Mouse (Mus musculus): ENCODE measurements around the gene Mmd. TPM values are rescaled to one million over a fixed set of nuclear protein-coding genes. Genes with fewer than 3 reads are reported as not detected.

Mmd gene
- total RNA-seq, 1 experiment from 2014 or later, result 15.1 TPM

DNA sequence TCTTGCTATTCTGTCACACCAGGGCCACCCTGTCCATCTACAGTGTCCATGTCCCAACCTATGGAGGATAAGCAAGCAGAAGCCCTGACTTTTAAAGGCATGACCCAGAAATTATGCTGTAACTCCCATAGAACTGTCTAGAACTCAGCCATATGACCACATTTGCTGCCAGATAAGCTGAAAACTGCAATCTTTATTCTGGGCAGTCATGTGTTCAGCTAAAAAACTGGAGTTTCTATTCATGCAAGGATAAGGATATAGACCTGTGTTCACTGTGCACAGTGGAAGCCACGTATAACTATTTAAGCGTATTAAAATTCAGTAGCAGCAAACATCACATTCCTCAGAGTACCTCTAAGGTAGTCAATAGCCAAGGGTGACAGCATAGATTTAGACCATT, 6.0 kb upstream of the Mmd start:
- ATAC-seq (replicated peaks in 1 of 2; ENCODE audit: insufficient read depth in 1 of 2, low FRiP score in 2 of 2, low TSS enrichment in 1 of 2, low read depth in 1 of 2, poor library complexity in 2 of 2, severe bottlenecking in 2 of 2), result no peak

- ATAC-seq (replicated peaks in 1 of 2; ENCODE audit: insufficient read depth in 1 of 2, low FRiP score in 2 of 2, low TSS enrichment in 1 of 2, low read depth in 1 of 2, poor library complexity in 2 of 2, severe bottlenecking in 2 of 2), result no peak
Observed at GRCm38 (mm10) chr11:90245630-90246029, 3.6 kb upstream of the Mmd start.

DNA sequence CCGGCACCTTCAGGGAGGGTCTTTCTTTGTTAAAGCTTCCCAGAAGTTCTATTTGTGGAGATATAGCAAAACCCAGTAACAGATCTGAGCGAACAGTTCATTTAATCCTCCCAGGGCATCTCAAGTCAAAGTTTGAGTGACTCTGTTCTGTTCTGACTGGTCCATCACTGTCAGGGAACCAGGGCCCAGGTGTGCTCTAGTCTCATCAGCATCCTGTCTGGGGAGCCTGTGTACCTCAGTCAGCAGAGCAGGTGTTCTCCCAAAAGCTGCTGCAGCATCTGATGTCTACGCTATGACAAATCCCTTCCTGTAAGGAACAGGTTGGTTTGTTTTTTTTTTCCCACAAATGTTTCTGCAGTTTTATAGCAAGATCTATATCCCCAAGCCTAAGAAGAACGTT, 2.6 kb upstream of the Mmd start:
- ATAC-seq (replicated peaks in 1 of 2; ENCODE audit: insufficient read depth in 1 of 2, low FRiP score in 2 of 2, low TSS enrichment in 1 of 2, low read depth in 1 of 2, poor library complexity in 2 of 2, severe bottlenecking in 2 of 2), result no peak

GRCm38 (mm10) chr11:90247793-90248192, 1.5 kb upstream of the Mmd start:
- ATAC-seq (replicated peaks in 1 of 2; ENCODE audit: insufficient read depth in 1 of 2, low FRiP score in 2 of 2, low TSS enrichment in 1 of 2, low read depth in 1 of 2, poor library complexity in 2 of 2, severe bottlenecking in 2 of 2), result no peak

DNA sequence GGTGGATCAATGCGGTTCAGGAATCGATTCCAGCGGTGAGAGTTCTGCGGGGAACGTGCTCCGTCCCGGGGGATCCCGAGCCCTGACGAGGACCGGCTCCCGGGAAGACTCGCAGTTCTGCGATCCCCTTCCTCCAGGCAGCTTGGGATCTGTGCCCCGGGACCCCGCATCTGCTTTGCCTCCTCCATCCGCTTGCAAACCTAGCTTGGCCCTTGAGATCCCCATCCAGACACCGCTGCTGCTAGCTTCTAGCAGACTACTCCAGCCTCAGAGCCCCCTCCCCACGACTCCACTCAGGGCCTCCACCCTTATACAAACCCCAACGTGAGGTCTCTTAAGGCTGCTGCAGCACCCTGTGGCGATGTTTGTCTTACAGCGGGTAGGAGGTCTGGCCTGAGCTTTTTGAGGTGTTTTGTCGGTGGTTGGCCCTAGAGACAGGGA, 465 bp downstream of the Mmd start:
- ATAC-seq (replicated peaks in 1 of 2; ENCODE audit: insufficient read depth in 1 of 2, low FRiP score in 2 of 2, low TSS enrichment in 1 of 2, low read depth in 1 of 2, poor library complexity in 2 of 2, severe bottlenecking in 2 of 2), result peak in 1 of 2 experiments; percentile 5; a peak in 1 of 4 replicates

GRCm38 (mm10) chr11:90250189-90250588, 933 bp downstream of the Mmd start:
- no peak for ATAC-seq (replicated peaks in 1 of 2; ENCODE audit: insufficient read depth in 1 of 2, low FRiP score in 2 of 2, low TSS enrichment in 1 of 2, low read depth in 1 of 2, poor library complexity in 2 of 2, severe bottlenecking in 2 of 2)

GRCm38 (mm10) chr11:90250730-90251129, 1.5 kb downstream of the Mmd start:
- ATAC-seq (replicated peaks in 1 of 2; ENCODE audit: insufficient read depth in 1 of 2, low FRiP score in 2 of 2, low TSS enrichment in 1 of 2, low read depth in 1 of 2, poor library complexity in 2 of 2, severe bottlenecking in 2 of 2), result no peak

DNA sequence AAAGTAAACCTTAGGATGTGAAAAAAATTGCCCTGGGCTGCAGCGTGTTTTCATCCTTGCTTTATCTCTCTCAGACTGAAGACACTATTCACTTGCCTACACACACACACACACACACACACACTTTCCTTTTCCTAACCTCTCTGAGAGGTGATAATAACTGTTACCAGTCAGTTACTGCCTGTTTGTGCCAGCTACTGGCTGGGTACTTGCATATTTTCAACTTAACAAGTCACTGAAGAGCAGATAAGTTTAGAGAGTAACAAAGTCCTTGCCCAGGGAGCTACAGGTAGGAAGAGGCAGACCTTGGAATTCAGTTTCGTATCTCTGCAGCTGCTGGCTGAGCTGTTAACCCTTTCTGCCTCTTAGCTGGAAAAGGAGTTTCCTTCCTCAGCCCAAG, 2.7 kb downstream of the Mmd start:
- no peak for ATAC-seq (replicated peaks in 1 of 2; ENCODE audit: insufficient read depth in 1 of 2, low FRiP score in 2 of 2, low TSS enrichment in 1 of 2, low read depth in 1 of 2, poor library complexity in 2 of 2, severe bottlenecking in 2 of 2)

GRCm38 (mm10) chr11:90252366-90252765, 3.1 kb downstream of the Mmd start:
- ATAC-seq (replicated peaks in 1 of 2; ENCODE audit: insufficient read depth in 1 of 2, low FRiP score in 2 of 2, low TSS enrichment in 1 of 2, low read depth in 1 of 2, poor library complexity in 2 of 2, severe bottlenecking in 2 of 2), result no peak

- ATAC-seq (replicated peaks in 1 of 2; ENCODE audit: insufficient read depth in 1 of 2, low FRiP score in 2 of 2, low TSS enrichment in 1 of 2, low read depth in 1 of 2, poor library complexity in 2 of 2, severe bottlenecking in 2 of 2), result no peak
Observed at GRCm38 (mm10) chr11:90254536-90254935, 5.3 kb downstream of the Mmd start.

DNA sequence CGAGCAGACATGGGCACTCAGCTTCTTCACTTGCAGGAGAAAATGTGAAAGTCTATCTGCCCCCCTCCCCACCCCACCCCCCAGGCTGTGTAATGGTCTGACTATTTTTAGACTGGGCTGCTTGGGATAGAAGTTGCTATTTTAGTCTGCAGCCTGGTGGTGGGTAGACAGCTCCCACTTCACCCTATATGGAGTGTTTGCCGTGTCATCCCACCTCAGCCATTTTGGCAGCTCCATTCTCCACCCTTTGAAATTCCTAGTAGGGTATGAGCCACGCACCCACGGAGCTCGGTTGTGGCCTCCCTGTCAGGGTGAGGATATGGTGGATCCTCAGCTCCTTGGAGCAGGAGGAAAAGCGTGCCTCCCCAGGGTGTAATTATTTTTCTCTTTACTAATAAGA, 6.4 kb downstream of the Mmd start:
- no peak for ATAC-seq (replicated peaks in 1 of 2; ENCODE audit: insufficient read depth in 1 of 2, low FRiP score in 2 of 2, low TSS enrichment in 1 of 2, low read depth in 1 of 2, poor library complexity in 2 of 2, severe bottlenecking in 2 of 2)

- no peak for ATAC-seq (replicated peaks in 1 of 2; ENCODE audit: insufficient read depth in 1 of 2, low FRiP score in 2 of 2, low TSS enrichment in 1 of 2, low read depth in 1 of 2, poor library complexity in 2 of 2, severe bottlenecking in 2 of 2)
Observed at GRCm38 (mm10) chr11:90256833-90257525, 7.7 kb downstream of the Mmd start.

DNA sequence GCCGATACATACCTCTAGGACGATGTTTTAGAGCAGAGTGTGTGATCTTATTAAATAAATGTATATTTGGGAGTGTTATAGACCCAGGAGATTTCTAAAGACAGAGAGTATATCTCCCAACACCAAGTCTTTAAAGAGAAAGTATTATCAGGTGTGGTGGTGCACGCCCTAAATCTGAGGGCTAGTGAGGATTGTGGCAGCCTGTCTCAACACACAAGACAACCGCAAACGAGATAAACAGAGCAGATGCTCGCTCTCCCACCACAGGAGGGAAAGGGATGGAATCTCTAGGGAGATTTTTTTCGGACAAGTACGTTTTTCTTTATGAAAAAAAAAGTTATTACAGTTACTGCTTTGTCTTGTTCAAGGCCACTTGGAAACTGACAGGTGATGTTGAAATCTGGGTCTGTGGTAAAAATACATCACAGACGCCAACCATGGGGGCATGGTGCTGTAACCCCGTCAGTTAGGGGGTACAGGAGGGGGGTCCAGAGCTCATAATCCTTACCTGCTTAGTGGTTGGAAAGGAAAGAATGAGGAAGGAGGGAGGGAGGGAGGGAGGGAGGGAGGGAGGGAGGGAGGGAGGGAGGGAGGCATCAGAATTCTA, 9.2 kb downstream of the Mmd start:
- no peak for ATAC-seq (replicated peaks in 1 of 2; ENCODE audit: insufficient read depth in 1 of 2, low FRiP score in 2 of 2, low TSS enrichment in 1 of 2, low read depth in 1 of 2, poor library complexity in 2 of 2, severe bottlenecking in 2 of 2)

- ATAC-seq (replicated peaks in 1 of 2; ENCODE audit: insufficient read depth in 1 of 2, low FRiP score in 2 of 2, low TSS enrichment in 1 of 2, low read depth in 1 of 2, poor library complexity in 2 of 2, severe bottlenecking in 2 of 2), result no peak
Observed at GRCm38 (mm10) chr11:90259071-90259470, 9.8 kb downstream of the Mmd start.

DNA sequence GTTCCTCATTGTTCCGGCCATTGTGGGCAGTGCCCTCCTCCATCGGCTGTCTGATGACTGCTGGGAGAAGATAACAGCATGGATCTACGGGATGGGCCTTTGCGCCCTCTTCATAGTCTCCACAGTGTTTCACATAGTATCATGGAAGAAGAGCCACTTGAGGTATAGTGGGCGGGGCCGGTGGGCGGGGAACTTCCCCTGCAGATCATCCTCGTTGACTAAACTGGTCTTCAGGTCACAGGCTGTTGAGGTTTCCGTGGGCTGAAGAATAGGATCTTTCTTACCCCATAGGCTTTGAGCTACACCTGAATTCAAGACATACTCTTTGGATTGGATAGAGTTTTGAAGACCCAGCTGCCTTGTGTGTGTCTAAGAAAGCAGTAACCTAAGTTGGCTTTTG, 10.6 kb downstream of the Mmd start:
- no peak for ATAC-seq (replicated peaks in 1 of 2; ENCODE audit: insufficient read depth in 1 of 2, low FRiP score in 2 of 2, low TSS enrichment in 1 of 2, low read depth in 1 of 2, poor library complexity in 2 of 2, severe bottlenecking in 2 of 2)

- peak; percentile 49 to 76; a peak in 3 of 4 replicates for ATAC-seq (replicated peaks in 1 of 2; ENCODE audit: insufficient read depth in 1 of 2, low FRiP score in 2 of 2, low TSS enrichment in 1 of 2, low read depth in 1 of 2, poor library complexity in 2 of 2, severe bottlenecking in 2 of 2)
Observed at GRCm38 (mm10) chr11:90264180-90264579, 14.9 kb downstream of the Mmd start.

DNA sequence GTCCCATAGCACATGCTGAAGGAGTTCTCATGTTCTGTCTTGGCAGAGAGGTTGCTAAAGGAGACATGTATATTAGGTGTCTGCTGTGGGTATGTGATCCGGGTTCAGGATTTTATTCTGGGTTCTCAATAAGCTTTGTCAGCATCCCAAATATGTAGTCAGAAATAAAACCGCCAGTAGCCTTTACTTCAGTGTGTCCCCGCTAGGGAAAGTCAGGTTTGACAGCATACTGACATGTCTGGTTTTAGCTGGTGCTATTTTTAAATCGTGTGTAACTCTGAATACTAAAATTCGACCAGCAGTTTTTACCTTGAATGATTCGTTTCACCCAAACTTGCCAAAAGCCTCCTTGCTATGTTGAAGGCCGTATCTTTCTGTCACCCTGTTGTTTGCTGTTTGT, 16.3 kb downstream of the Mmd start:
- ATAC-seq (replicated peaks in 1 of 2; ENCODE audit: insufficient read depth in 1 of 2, low FRiP score in 2 of 2, low TSS enrichment in 1 of 2, low read depth in 1 of 2, poor library complexity in 2 of 2, severe bottlenecking in 2 of 2), result no peak

GRCm38 (mm10) chr11:90268934-90269333, 19.7 kb downstream of the Mmd start:
- no peak for ATAC-seq (replicated peaks in 1 of 2; ENCODE audit: insufficient read depth in 1 of 2, low FRiP score in 2 of 2, low TSS enrichment in 1 of 2, low read depth in 1 of 2, poor library complexity in 2 of 2, severe bottlenecking in 2 of 2)
